Mouse (Mus musculus) neural tube, embryonic 13.5 days (tissue): ENCODE measurements at regions not wholly inside any gene's neighbourhood (a gene's known extent, or its start where the extent isn't known, plus 50 kb on each side); places are given as distances from the start of the nearest gene placed in this dataset.

ENCODE experiments used
- ATAC-seq: fragments of 200-750 bp; cut with Nextera tagmentation; 2 replicates; pipeline ENCODE4 v1.8.0; 2017; ENCODE audit warnings: low read depth, mild to moderate bottlenecking, moderate TSS enrichment, moderate library complexity
- H3K27ac ChIP-seq: fragments of 300-500 bp; sonication (generic); replicated peaks from 2 replicates; pipeline ENCODE4 v1.5.1; 2015; ENCODE audit warnings: moderate library complexity, mild to moderate bottlenecking, inconsistent platforms
- H3K27me3 ChIP-seq: fragments of 300-500 bp; sonication (generic); 2 replicates; pipeline ENCODE4 v1.6.1; 2015; ENCODE audit warnings: mild to moderate bottlenecking, inconsistent platforms
- H3K36me3 ChIP-seq: fragments of 300-500 bp; sonication (generic); 2 replicates; pipeline ENCODE4 v1.6.1; 2015; ENCODE audit warnings: mild to moderate bottlenecking, inconsistent platforms
- H3K4me1 ChIP-seq: fragments of 300-500 bp; sonication (generic); replicated peaks from 2 replicates; pipeline ENCODE4 v1.6.1; 2015; ENCODE audit warnings: inconsistent platforms
- H3K4me2 ChIP-seq: fragments of 300-500 bp; sonication (generic); 2 replicates; pipeline ENCODE4 v1.6.1; 2015; ENCODE audit warnings: inconsistent platforms, mild to moderate bottlenecking, moderate library complexity
- H3K4me3 ChIP-seq: fragments of 300-500 bp; sonication (generic); 2 replicates; pipeline ENCODE4 v1.5.1; 2015; ENCODE audit warnings: mild to moderate bottlenecking, inconsistent platforms
- H3K9ac ChIP-seq: fragments of 300-500 bp; sonication (generic); 2 replicates; pipeline ENCODE4 v1.6.1; 2015; ENCODE audit warnings: moderate library complexity, mild to moderate bottlenecking, inconsistent platforms
- H3K9me3 ChIP-seq: fragments of 300-500 bp; sonication (generic); 2 replicates; pipeline ENCODE4 v1.6.1; 2016; ENCODE audit warnings: inconsistent platforms
- WGBS: fragments of 180-500 bp; shearing (Covaris S2); methylation state at CpG from one replicate; pipeline ENCODE4 v1.1.7; 2015; 5-methylcytosine and 5-hydroxymethylcytosine counted together

- Histone ChIP-seq H3K4me2 (no peak overlapping the region), H3K27ac (no peak overlapping the region), H3K4me3 (no peak overlapping the region), H3K9me3 (no peaks in the 10 kb centered on the region), H3K36me3 (no peaks in the 10 kb centered on the region), H3K27me3 (no peaks in the 10 kb centered on the region), H3K4me1 (0 out of 2 replicates have a peak, but pooled peaks cover 3% of the 10 kb centered on the region), H3K9ac (no peak overlapping the region)
- WGBS = 67% methylated on average over 4 of the region's 4 CpGs
- no peak for ATAC-seq
These were observed 545.5 kb upstream of the Api5 start for GRCm38 (mm10) chr2:94983484-94983883.

GRCm38 (mm10) chr2:94963520-94963919 is 525.6 kb upstream of the Api5 start:
- H3K27me3 ChIP-seq = no peaks in the 10 kb centered on the region
- H3K4me1 ChIP-seq = no peaks in the 10 kb centered on the region
- H3K9me3 ChIP-seq = no peaks in the 10 kb centered on the region
- H3K36me3 ChIP-seq = no peaks in the 10 kb centered on the region
- no peak overlapping the region for H3K9ac ChIP-seq
- H3K4me2 ChIP-seq = no peak overlapping the region
- no peak overlapping the region for H3K27ac ChIP-seq
- no peak overlapping the region for H3K4me3 ChIP-seq
- no peak for ATAC-seq

GRCm38 (mm10) chr2:94945646-94946045 is 507.7 kb upstream of the Api5 start:
- ATAC-seq = no peak
- H3K27me3 ChIP-seq = no peaks in the 10 kb centered on the region
- H3K4me1 ChIP-seq = no peaks in the 10 kb centered on the region
- no peak overlapping the region for H3K4me3 ChIP-seq
- H3K9me3 ChIP-seq = no peaks in the 10 kb centered on the region
- H3K36me3 ChIP-seq = no peaks in the 10 kb centered on the region
- H3K27ac ChIP-seq = no peak overlapping the region
- no peak overlapping the region for H3K4me2 ChIP-seq
- H3K9ac ChIP-seq = no peak overlapping the region

- Histone ChIP-seq H3K4me1 (peaks cover 9% of the 10 kb centered on the region), H3K4me3 (no peak overlapping the region), H3K9me3 (no peaks in the 10 kb centered on the region), H3K9ac (no peak overlapping the region), H3K4me2 (no peak overlapping the region), H3K27ac (peak overlapping the region; percentile 59; the same call in 1 of the 2 replicates), H3K36me3 (no peaks in the 10 kb centered on the region), H3K27me3 (no peaks in the 10 kb centered on the region)
- 60% methylated on average over 4 of the region's 4 CpGs for WGBS
- ATAC-seq = peak; percentile 71
These were observed 494.2 kb upstream of the Api5 start for GRCm38 (mm10) chr2:94932115-94932514.

- H3K9me3 ChIP-seq = no peaks in the 10 kb centered on the region
- ATAC-seq = no peak
- H3K36me3 ChIP-seq = no peaks in the 10 kb centered on the region
- no peak overlapping the region for H3K9ac ChIP-seq
- no peak overlapping the region for H3K4me3 ChIP-seq
- no peak overlapping the region for H3K4me2 ChIP-seq
- no peaks in the 10 kb centered on the region for H3K4me1 ChIP-seq
- no peaks in the 10 kb centered on the region for H3K27me3 ChIP-seq
- 38% methylated on average over 3 of the region's 3 CpGs for WGBS
- no peak overlapping the region for H3K27ac ChIP-seq
These were observed 481.4 kb upstream of the Api5 start for GRCm38 (mm10) chr2:94919361-94919760.

- no peaks in the 10 kb centered on the region for H3K9me3 ChIP-seq
- no peaks in the 10 kb centered on the region for H3K4me1 ChIP-seq
- no peaks in the 10 kb centered on the region for H3K27me3 ChIP-seq
- WGBS = 94% methylated on average over 2 of the region's 2 CpGs
- no peak overlapping the region for H3K4me3 ChIP-seq
- no peak for ATAC-seq
- H3K9ac ChIP-seq = no peak overlapping the region
- no peak overlapping the region for H3K4me2 ChIP-seq
- H3K36me3 ChIP-seq = no peaks in the 10 kb centered on the region
- no peak overlapping the region for H3K27ac ChIP-seq
These were observed 480.1 kb upstream of the Api5 start for GRCm38 (mm10) chr2:94918062-94918461.

DNA sequence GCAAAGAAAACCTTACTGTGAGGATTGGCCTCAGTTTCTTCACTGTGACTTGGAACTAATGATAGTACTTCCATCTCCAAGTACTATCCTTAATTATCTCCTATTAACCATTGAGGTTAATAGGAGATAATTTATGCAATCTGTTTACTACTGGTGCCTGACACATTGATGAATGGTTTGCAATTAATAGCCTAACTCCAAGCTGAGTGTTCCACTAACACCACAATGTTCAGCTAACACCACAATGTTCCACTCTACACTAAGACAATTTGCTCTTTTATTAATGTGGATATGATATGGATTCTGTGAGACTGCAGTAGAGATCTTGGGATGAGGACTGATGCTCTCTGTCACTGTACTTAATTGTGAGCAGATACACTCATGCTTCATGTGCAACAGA is 463.6 kb upstream of the Api5 start:
- no peak for ATAC-seq
- no peak overlapping the region for H3K4me3 ChIP-seq
- H3K9me3 ChIP-seq = no peaks in the 10 kb centered on the region
- H3K27me3 ChIP-seq = no peaks in the 10 kb centered on the region
- no peak overlapping the region for H3K27ac ChIP-seq
- no peak overlapping the region for H3K4me2 ChIP-seq
- H3K36me3 ChIP-seq = no peaks in the 10 kb centered on the region
- H3K4me1 ChIP-seq = no peaks in the 10 kb centered on the region
- no peak overlapping the region for H3K9ac ChIP-seq
